Mouse (Mus musculus): ENCODE measurements around the gene Fgfr2.

The Fgfr2 gene

DNA sequence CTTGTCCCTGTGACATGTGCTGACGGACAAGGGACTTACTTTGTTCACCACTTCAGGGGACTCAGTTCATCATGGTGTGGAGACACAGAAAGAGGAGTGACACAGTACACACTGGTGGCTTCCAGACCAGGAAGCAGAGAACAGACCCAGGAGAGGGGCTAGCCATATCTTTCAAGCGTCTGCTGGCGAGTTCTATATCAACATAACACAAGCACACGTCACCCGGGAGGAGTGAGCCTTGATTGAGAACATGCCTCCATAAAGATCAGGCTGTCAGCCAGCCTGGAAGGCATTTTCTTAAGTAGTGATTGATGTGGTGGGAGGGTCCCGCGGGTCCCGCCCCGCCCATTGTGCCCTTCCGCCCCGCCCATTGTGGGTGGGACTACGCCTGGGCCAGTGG is 1993.1 kb downstream of the Fgfr2 start:
- TF ChIP-seq GATA4 (IDR thresholded peaks at IDR 0.05; ENCODE audit: insufficient replicate concordance, low read length) = no peak

DNA sequence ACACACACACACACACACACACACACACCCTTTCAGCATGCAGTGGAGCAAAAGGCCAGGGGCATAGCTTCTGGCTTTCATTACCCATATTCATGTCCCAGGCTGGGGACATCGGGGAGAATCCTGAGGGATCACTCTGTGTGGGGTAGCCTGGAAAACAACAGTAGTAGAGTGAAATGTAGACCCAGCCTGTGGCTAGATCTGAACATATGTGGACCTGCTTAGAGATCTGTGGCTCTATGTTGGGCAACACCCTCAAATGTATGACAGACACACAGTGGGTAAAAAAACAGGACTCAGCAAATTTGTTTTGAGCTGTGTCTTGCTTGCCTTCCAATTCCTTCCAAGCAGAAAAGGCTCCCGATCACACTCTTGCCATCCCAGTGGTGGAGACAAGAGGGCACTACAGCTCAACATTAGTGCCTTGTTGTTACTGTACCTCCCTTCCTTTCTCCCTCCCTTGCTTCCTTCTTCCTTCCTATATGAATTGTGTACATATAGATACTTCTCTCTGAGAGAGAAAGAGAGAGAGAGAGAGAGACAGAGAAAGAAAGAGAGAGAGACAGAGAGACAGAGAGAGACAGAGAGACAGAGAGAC is 2000.8 kb downstream of the Fgfr2 start:
- TF ChIP-seq GATA4 (IDR thresholded peaks at IDR 0.05; ENCODE audit: insufficient replicate concordance, low read length) = no peak

DNA sequence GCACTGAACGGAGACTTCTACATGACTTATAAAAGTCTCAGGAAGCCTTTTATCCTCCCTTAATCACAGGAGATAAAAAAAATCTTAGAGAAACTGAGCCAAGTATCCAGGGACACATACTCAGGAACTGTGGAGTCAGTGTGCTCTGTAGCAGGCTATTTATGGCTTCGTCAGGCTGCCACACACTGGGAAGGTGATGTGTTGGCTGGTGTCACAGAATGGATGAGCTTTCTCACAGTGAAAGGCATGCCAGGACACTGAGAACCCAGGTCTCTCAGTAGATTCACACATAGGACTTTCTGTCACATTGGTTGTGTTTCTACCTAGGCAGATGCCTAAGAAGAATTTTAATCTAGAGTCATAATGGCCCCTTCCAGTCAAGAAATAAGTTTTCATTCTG is 2008.7 kb downstream of the Fgfr2 start:
- no peak for TF ChIP-seq GATA4 (IDR thresholded peaks at IDR 0.05; ENCODE audit: insufficient replicate concordance, low read length)

- no peak for TF ChIP-seq GATA4 (IDR thresholded peaks at IDR 0.05; ENCODE audit: insufficient replicate concordance, low read length)
These were observed 2009.5 kb downstream of the Fgfr2 start for GRCm38 (mm10) chr7:131113676-131114075.

- no peak for TF ChIP-seq GATA4 (IDR thresholded peaks at IDR 0.05; ENCODE audit: insufficient replicate concordance, low read length)
These were observed 2010.7 kb downstream of the Fgfr2 start for GRCm38 (mm10) chr7:131112486-131112885.

DNA sequence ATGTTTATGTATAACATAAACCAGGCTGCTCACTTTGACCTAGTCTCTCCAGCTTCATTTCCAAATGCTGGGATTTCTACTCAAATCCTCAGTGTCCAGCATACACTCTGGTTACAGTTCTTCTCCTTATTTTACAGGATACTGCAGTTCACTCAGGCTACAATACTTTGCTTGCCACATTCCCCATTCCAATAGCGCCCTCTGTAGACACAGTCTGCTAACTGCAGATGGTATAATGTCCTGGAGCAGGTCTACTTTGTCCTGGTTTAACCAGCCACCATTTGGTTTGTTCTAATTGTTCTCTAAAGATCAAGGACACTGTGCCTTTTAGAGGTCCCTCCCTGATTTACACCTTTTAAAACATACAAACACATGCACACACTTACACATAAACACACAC is 2047.2 kb downstream of the Fgfr2 start:
- no peak for TF ChIP-seq GATA4 (IDR thresholded peaks at IDR 0.05; ENCODE audit: insufficient replicate concordance, low read length)

DNA sequence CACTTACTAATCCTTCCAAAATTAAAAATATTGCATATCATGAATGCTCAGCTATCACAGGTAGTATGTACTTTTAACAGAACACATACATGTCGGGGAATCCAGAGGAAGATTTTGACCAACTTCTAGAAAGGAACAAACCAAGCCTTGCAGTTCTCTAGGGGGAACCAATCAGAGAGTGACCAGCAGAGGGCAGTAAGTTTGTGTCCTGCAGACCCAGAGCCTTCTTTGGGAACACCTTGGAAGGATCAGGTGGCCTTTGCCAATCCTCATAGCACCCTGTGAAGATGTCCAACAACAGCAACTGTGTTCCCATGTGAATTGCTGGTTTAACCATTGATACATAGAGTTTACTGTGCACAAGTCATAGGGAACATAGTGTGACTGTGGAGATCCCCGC is 2060.6 kb downstream of the Fgfr2 start:
- no peak for TF ChIP-seq GATA4 (IDR thresholded peaks at IDR 0.05; ENCODE audit: insufficient replicate concordance, low read length)

GRCm38 (mm10) chr7:131054808-131055370 is 2068.3 kb downstream of the Fgfr2 start:
- no peak for TF ChIP-seq GATA4 (IDR thresholded peaks at IDR 0.05; ENCODE audit: insufficient replicate concordance, low read length)

DNA sequence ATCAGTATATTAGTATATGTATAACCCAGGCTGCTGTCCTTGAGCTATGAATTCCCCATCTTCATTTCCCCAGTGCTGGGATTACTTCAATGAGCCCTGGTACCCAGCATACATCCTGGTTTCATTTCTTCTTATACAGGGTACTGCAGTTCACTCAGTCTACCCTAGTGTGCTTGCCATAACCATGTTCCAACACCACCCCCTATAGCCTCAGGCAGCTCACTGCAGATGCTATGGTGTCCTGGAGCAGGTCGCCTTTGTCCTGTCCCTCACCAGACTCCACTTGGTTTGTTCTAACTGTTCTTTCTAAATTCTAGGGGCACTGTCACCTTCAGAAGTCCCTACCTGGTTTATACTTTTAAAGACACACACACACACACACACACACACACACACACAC is 2080.5 kb downstream of the Fgfr2 start:
- TF ChIP-seq GATA4 (IDR thresholded peaks at IDR 0.05; ENCODE audit: insufficient replicate concordance, low read length) = no peak

DNA sequence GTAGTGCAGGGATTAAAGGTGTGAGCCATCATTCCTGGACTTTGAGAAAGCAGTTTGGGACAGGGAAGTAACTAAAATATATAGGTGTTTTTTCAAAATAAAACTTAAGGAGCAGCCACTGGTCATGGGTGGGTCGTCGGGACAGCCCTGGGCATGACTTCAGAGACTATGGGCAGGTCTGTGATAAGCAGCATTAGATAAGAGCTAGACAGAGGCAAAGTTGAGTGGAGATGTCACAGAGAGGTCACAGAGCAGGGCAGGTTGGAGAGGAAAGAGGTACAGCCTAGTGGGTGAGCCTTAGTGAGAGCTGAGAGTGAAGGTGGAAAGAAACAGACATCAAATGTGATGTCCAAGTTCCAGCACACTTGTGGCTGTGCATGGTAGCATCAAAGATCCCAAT is 2086.1 kb downstream of the Fgfr2 start:
- TF ChIP-seq GATA4 (IDR thresholded peaks at IDR 0.05; ENCODE audit: insufficient replicate concordance, low read length) = no peak

GRCm38 (mm10) chr7:131036396-131036795 is 2086.8 kb downstream of the Fgfr2 start:
- no peak for TF ChIP-seq GATA4 (IDR thresholded peaks at IDR 0.05; ENCODE audit: insufficient replicate concordance, low read length)

GRCm38 (mm10) chr7:131031755-131032154 is 2091.4 kb downstream of the Fgfr2 start, which contains the start of gene Dmbt1:
Dmbt1 (plus strand) TSS chr7:131032053.
- TF ChIP-seq GATA4 (IDR thresholded peaks at IDR 0.05; ENCODE audit: insufficient replicate concordance, low read length) = no peak

GRCm38 (mm10) chr7:131027557-131027956 is 2095.6 kb downstream of the Fgfr2 start:
- TF ChIP-seq GATA4 (IDR thresholded peaks at IDR 0.05; ENCODE audit: insufficient replicate concordance, low read length) = no peak

DNA sequence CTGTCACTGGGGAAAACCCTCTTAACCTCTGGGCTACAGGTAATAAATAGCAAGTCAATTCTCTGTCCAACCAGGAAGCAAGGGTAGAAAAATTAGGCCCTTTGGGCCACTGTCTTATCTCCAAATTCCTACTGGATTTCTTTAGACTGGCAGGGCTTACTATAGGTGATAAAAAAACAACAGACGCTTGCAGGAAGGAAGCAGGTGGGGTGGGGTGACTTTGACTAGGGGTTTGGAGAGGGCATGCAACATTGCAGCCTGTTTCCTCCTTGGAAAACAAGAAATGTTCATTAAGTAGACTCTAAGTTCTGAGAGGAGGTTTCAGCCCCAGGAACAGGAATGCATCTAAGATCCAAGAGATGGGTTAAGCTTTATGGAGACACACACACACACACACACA is 2098.3 kb downstream of the Fgfr2 start:
- TF ChIP-seq GATA4 (IDR thresholded peaks at IDR 0.05; ENCODE audit: insufficient replicate concordance, low read length) = no peak

- no peak for TF ChIP-seq GATA4 (IDR thresholded peaks at IDR 0.05; ENCODE audit: insufficient replicate concordance, low read length)
These were observed 2104.0 kb downstream of the Fgfr2 start for GRCm38 (mm10) chr7:131019181-131019580.

- TF ChIP-seq GATA4 (IDR thresholded peaks at IDR 0.05; ENCODE audit: insufficient replicate concordance, low read length) = peak; percentile 97
These were observed 2111.2 kb downstream of the Fgfr2 start for GRCm38 (mm10) chr7:131011901-131012300.

DNA sequence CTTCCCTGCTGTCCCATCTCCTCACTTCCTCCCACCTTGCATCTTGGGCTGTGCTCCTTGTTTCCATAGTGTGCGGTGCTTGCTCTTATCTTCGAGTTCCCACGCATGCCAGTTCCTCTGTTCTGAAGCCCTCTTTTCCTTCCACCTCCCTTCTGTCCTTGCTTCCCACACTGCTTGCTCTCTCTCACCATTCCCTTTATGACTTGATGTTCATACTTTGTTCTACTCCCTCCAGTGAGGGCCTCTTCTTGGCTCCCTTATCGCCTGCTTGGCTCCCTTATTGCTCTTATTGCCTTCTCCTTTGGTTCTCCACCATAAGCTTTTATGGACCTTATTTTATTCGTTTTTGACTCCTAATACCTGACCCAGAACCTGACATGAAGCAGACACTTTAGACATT is 2114.0 kb downstream of the Fgfr2 start:
- no peak for TF ChIP-seq GATA4 (IDR thresholded peaks at IDR 0.05; ENCODE audit: insufficient replicate concordance, low read length)
